Mouse (Mus musculus): ENCODE measurements around the gene Micall2.

DNA sequence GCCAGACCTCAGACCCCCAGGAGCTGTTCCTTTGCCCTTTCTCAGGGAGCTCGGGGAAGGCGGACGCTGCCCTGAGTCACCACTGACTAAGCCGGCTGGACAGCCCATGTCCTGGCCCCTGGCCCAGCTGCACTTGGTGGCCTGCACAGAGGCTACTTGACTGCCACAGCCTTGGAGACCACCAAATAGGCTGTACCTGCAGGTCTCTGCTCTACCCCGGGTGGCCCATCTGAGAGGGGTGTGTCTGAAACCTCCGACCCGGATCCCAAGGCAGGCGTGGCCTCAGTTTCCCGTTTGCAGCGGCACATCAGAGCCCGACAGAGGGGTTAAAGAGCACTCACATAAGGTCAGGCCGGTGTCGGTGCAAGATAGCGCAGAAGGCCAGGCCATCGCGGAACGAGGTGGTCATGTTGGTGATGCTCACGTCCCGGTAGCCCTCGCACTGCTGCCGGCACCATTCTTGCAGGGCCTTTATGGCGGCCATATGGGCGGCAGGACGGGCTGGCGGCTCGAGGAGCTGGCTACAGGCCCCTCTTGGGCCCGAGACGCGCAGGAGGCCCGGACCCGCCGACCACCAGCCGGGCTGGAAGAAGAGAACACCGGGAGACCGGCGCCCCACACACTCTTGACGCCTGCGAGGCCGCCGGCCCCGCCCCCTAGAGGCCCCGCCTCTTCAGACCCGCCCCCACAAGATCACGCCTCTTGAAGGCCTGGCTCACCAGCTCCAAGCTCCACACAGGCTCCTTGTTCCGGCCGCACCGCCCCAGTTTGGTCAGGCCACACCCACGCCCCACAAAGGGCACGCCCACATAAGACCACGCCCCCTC lies at the start of gene Micall2:
- no peak for TF ChIP-seq CTCF (IDR thresholded peaks at IDR 0.05; ENCODE audit: low read depth, low read length)
- TF ChIP-seq EP300 (IDR thresholded peaks at IDR 0.05; ENCODE audit: insufficient read depth, low read depth, low read length) = no peak
- no peak for TF ChIP-seq POLR2A (IDR thresholded peaks at IDR 0.05; ENCODE audit: insufficient read depth, low read length)
